Mouse (Mus musculus): Measurements from ENCODE around the gene Duoxa1. TPM values are rescaled to one million over a fixed set of nuclear protein-coding genes. Genes with fewer than 3 reads are reported as not detected.

Duoxa1 gene
- 0.16 and 0.56 TPM in 2 replicates for polyA plus RNA-seq (2012; rRNA removed)

DNA sequence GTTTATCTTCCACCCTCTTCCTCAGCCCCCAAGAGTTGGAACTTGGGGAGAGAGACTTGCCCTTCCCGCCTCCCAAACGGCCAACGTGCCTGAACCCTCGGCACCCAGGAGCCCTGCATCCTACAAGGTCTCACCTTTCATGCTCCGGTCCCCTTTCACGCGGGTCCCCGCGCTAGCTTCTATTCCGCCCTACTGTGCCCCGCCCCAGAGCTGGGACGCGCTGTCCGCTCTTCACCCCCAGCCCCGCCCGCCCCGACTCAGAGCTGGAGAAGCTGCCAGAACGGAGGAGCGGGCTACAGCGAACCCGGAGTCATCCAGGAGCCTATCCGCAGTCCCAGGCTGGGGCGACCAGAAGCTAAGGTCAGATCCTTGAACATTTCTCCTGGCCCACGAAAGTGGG lies at the start of gene Duoxa1:
TSS of gene Duoxa1 (minus strand) at position 195 of the 400 bp plus-strand sequence.

DNA sequence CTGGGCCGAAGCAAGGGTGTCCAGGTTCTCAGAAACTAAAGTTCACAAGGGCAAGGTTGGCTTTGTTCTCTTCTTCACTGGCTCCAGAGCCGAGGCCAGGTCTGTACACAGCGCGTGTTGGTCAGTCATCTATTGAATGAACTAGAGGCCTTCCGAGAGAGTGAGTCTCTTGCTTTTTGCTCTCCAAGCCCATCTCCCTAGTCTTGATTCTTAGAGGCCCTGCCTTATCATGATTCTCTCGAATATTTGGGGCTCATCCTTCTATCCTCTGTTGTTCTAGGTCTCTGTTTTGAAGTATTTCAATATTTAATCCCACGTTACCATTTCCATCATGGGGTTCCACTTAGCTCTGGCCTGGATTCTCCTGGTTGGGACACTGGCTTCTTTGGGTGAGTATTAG lies 1.8 kb upstream of the Duoxa1 start, which contains the start of gene Duox1:
TSS of gene Duox1 (plus strand) at position 301 of the 400 bp plus-strand sequence.

DNA sequence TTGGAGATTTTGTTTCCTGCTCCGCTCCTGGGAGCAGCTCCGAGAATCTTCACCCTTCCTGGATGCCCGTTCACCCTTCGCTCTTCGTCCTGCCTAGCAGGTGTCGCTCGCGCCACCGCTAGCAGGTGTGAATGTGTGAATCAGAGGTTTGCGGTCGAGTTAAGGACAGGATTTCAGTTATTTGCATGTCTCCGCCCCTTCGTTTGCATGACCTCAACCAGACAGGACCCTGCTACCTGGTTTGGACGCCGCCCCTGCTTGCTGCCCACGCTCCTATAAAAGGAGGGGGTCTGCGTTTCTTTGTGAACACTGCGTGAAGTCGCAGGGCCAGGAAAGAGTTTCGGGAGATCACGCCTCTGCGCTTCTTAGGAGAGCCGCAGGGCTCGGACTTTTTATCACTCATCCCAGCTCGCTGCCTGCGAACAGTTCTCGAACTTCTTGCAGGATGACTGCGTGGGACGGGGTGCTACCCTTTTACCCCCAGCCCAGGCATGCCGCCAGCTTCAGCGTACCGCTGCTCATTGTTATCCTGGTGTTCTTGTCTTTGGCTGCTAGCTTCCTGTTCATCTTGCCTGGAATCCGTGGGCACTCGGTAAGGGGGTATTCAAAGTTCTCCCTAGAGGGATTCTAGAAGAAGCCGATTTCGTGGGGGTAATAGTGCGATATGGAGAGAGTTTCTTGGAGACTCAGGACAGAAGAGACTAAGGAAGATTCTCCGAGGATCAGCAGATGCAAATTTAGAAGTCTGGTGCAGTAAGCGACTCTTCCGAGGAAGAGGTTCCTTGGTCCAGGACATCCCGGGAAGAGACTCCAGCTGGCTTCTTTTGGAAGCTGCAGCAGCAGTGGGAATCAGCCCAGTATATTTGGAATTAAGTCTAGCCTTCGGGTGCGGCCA lies 14.7 kb downstream of the Duoxa1 start, which contains the start of gene Duoxa2:
TSS of gene Duoxa2 (plus strand) at position 305 of the 895 bp plus-strand sequence.

DNA sequence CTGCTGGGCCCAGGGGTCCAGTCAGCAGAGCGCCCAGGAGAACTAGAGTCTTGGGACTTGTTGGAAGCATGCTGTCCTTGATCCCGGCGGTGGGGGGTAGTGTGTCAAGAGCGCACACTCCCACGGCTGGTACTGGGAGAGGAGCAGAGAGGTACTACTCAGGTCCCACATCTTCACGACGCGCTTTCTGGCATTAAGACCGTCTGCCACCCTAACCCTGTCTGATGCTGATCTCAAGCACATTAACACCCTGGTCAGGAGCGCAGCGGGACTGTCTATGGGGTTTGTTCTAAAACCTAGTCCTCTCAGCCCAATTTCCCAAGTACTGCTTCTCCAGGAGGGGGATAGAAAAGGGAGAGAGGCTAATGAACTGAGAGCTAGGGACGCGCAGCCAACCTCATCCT lies 15.4 kb downstream of the Duoxa1 start, which contains the start of gene Duox2:
TSS of gene Duox2 (minus strand) at position 354 of the 404 bp plus-strand sequence.

Other genes starting within 250 kb of the Duoxa1 start
- 12.9 and 14.0 TPM in 2 replicates for gene Spg11, start 195.3 kb downstream of the Duoxa1 start, polyA plus RNA-seq (2012; rRNA removed)
- gene B2m, start 166.0 kb downstream of the Duoxa1 start, polyA plus RNA-seq (2012; rRNA removed): 82.4 and 110 TPM in 2 replicates
- gene Trim69, start 153.0 kb downstream of the Duoxa1 start, polyA plus RNA-seq (2012; rRNA removed): not detected in 2 replicates
- 0.04 TPM in 1 of 2 replicates, not detected in the other for gene Patl2, start 127.5 kb downstream of the Duoxa1 start, polyA plus RNA-seq (2012; rRNA removed)
- gene Terb2, start 127.5 kb downstream of the Duoxa1 start, polyA plus RNA-seq (2012; rRNA removed): not detected in 2 replicates
- 12.4 and 12.8 TPM in 2 replicates for gene Sord, start 79.0 kb downstream of the Duoxa1 start, polyA plus RNA-seq (2012; rRNA removed)
- 0.07 and 0.11 TPM in 2 replicates for gene Duox2, start 15.3 kb downstream of the Duoxa1 start, polyA plus RNA-seq (2012; rRNA removed)
- gene Duoxa2, start 14.8 kb downstream of the Duoxa1 start, polyA plus RNA-seq (2012; rRNA removed): 0.05 and 0.18 TPM in 2 replicates
- gene Duox1, start 1.9 kb upstream of the Duoxa1 start, polyA plus RNA-seq (2012; rRNA removed): 0.09 and 0.15 TPM in 2 replicates
- 77.8 and 78.5 TPM in 2 replicates for gene Shf, start 55.4 kb upstream of the Duoxa1 start, polyA plus RNA-seq (2012; rRNA removed)
- gene Slc28a2, start 112.7 kb upstream of the Duoxa1 start, polyA plus RNA-seq (2012; rRNA removed): 0.06 and 0.18 TPM in 2 replicates
- gene Gm14085, start 171.2 kb upstream of the Duoxa1 start, polyA plus RNA-seq (2012; rRNA removed): 0.01 TPM in 1 of 2 replicates, not detected in the other

Measured in central nervous system, embryonic 14 days (tissue).